Mouse (Mus musculus): ENCODE results near the gene Cubn. TPM values are rescaled to one million over a fixed set of nuclear protein-coding genes. Genes with fewer than 3 reads are reported as not detected.
A peak's percentile ranks its signal among the peaks of the same experiment; 100 is the strongest.

Gene Cubn
- polyA plus RNA-seq, 1 experiment from 2014 or later: 5.2 TPM

DNA sequence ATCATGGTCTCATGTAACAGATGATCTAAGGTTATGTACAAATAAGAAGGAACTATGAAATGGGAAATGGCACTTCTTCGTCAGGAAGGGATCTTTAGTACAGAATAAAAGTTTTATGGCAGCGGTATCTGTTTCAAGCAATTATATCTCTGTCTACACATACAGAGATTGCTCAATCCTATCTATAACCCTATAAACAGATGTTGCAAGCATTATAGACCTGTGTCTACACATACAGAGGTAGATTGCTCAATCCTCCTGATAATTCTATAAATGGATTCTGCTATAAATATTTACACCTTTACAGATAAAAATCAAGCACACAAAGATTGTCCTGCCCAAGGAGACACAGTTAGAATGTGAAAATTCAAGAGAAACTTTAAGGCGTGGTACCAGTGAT, 21.5 kb downstream of the Cubn start:
- H3K4me2 ChIP-seq (ENCODE audit: low read length): no peak overlapping the region
- no peak overlapping the region for H3K9ac ChIP-seq (ENCODE audit: low read length)
- DNase-seq (ENCODE audit: low spot score) (no peak), ATAC-seq (replicated peaks; ENCODE audit: low FRiP score, low TSS enrichment, low read depth) (0 out of 2 replicates have a peak, but pooled peaks have one; percentile 40)
- H3K4me1 ChIP-seq (replicated peaks; ENCODE audit: control insufficient read depth, insufficient read depth, low read length): no peaks in the 10 kb centered on the region
- no peaks in the 10 kb centered on the region for H3K36me3 ChIP-seq (ENCODE audit: control insufficient read depth, insufficient read depth, low read length)
- WGBS: 81% methylated on average over 3 of the region's 3 CpGs
- H3K27ac ChIP-seq (ENCODE audit: low read depth): no peak overlapping the region
- no peaks in the 10 kb centered on the region for H3K27me3 ChIP-seq (replicated peaks; ENCODE audit: control insufficient read depth, insufficient read depth, low read length)
- no peak overlapping the region for H3K4me3 ChIP-seq (ENCODE audit: low read depth, low read length)
- H3K9me3 ChIP-seq (ENCODE audit: control insufficient read depth, low read length): no peaks in the 10 kb centered on the region

DNA sequence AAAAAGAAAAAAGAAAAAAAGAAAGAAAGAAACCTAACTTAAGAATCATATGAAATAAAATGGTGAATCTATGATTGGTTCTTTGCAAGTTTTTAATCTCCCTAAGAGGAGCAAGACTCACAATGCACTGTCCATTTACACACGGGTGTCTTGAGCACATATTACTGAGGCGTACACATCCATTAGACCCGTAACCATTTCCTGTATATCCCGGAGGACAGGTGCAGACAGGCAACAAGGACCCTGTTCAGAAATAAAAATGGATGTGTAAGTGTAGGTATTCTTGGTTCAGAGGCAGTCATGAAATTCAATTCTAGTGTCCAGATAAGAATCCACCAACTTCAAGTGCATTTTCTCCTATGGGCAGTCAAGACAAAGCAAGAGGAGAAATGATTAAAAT, 22.0 kb downstream of the Cubn start:
- DNase-seq (ENCODE audit: low spot score) (no peak), ATAC-seq (replicated peaks; ENCODE audit: low FRiP score, low TSS enrichment, low read depth) (no peak)
- H3K9me3 ChIP-seq (ENCODE audit: control insufficient read depth, low read length): no peaks in the 10 kb centered on the region
- no peak overlapping the region for H3K27ac ChIP-seq (ENCODE audit: low read depth)
- H3K4me2 ChIP-seq (ENCODE audit: low read length): no peak overlapping the region
- no peaks in the 10 kb centered on the region for H3K27me3 ChIP-seq (replicated peaks; ENCODE audit: control insufficient read depth, insufficient read depth, low read length)
- H3K4me3 ChIP-seq (ENCODE audit: low read depth, low read length): no peak overlapping the region
- 86% methylated on average over 4 of the region's 4 CpGs for WGBS
- no peak overlapping the region for H3K9ac ChIP-seq (ENCODE audit: low read length)
- H3K36me3 ChIP-seq (ENCODE audit: control insufficient read depth, insufficient read depth, low read length): no peaks in the 10 kb centered on the region
- no peaks in the 10 kb centered on the region for H3K4me1 ChIP-seq (replicated peaks; ENCODE audit: control insufficient read depth, insufficient read depth, low read length)

DNA sequence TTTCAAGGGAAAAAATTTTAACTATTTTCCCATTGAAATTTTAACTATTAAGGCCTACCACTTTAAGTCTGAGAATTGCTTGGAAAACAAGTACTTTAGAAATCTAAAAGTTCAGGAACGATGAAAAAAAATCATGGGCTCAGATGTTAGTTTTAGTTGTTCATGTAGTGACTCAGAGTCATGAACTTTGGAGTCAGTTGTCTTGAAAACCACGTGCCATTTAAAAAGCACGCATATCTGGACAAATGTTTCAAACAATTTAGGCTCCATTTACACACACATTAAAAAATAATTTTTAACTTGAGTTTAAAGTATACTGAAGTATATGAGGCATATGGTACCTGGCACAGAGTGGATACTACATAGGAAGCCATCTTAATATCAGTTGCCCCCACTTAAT, 24.9 kb downstream of the Cubn start:
- H3K4me2 ChIP-seq (ENCODE audit: low read length): no peak overlapping the region
- H3K9ac ChIP-seq (ENCODE audit: low read length): no peak overlapping the region
- H3K27me3 ChIP-seq (replicated peaks; ENCODE audit: control insufficient read depth, insufficient read depth, low read length): no peaks in the 10 kb centered on the region
- H3K9me3 ChIP-seq (ENCODE audit: control insufficient read depth, low read length): no peaks in the 10 kb centered on the region
- no peak for DNase-seq (ENCODE audit: low spot score)
- no peaks in the 10 kb centered on the region for H3K36me3 ChIP-seq (ENCODE audit: control insufficient read depth, insufficient read depth, low read length)
- WGBS: 88% methylated on average over 3 of the region's 3 CpGs
- H3K4me3 ChIP-seq (ENCODE audit: low read depth, low read length): no peak overlapping the region
- no peaks in the 10 kb centered on the region for H3K4me1 ChIP-seq (replicated peaks; ENCODE audit: control insufficient read depth, insufficient read depth, low read length)
- H3K27ac ChIP-seq (ENCODE audit: low read depth): no peak overlapping the region
- no peak for ATAC-seq (replicated peaks; ENCODE audit: low FRiP score, low TSS enrichment, low read depth)

DNA sequence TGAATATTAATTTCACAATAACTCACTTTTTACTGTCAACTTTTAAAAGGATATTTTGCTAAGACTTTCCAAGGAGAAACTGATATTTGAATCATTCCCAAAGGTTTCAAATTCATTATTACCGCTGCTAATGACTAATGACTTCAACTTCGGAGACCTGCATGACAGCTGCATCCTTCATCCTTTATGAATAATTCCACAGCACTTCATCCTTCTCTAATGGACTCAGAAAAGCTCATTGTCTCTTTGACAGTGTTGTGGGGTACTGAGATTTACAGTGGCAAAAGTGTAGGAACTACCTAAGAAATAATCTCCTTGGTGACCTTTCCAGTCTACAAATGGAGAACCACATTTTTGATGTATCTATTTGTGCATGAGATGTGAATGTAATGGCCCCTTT, 33.5 kb downstream of the Cubn start:
- Histone ChIP-seq H3K27ac (ENCODE audit: low read depth) (no peak overlapping the region), H3K9me3 (ENCODE audit: control insufficient read depth, low read length) (no peaks in the 10 kb centered on the region), H3K9ac (ENCODE audit: low read length) (no peak overlapping the region), H3K4me1 (replicated peaks; ENCODE audit: control insufficient read depth, insufficient read depth, low read length) (no peaks in the 10 kb centered on the region), H3K36me3 (ENCODE audit: control insufficient read depth, insufficient read depth, low read length) (no peaks in the 10 kb centered on the region), H3K27me3 (replicated peaks; ENCODE audit: control insufficient read depth, insufficient read depth, low read length) (no peaks in the 10 kb centered on the region), H3K4me3 (ENCODE audit: low read depth, low read length) (no peak overlapping the region), H3K4me2 (ENCODE audit: low read length) (no peak overlapping the region)
- no peak for ATAC-seq (replicated peaks; ENCODE audit: low FRiP score, low TSS enrichment, low read depth)
- no peak for DNase-seq (ENCODE audit: low spot score)
- WGBS: 84% methylated on average over 2 of the region's 2 CpGs

DNA sequence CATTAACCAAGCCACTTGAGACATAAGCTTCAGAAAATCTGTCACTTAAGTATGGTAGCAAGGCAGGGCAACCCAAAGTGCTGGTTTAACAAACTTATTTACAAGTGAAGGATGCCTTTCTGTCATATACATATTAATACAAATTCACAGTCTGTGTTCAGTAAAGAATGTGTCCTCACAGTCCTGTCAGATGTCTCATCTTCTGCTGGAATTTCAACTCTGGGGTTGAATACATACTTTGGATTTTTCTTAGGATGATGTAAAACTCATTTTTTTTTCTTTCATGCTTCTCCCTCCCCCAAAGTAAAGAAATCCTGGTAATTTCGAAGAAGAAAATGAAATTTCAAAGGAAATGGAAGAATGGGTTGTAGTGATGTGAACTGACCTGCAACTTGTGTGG, 34.8 kb downstream of the Cubn start:
- WGBS: 80% methylated on average over 1 of the region's 1 CpGs
- Histone ChIP-seq H3K4me3 (ENCODE audit: low read depth, low read length) (no peak overlapping the region), H3K9me3 (ENCODE audit: control insufficient read depth, low read length) (no peaks in the 10 kb centered on the region), H3K4me1 (replicated peaks; ENCODE audit: control insufficient read depth, insufficient read depth, low read length) (no peaks in the 10 kb centered on the region), H3K36me3 (ENCODE audit: control insufficient read depth, insufficient read depth, low read length) (no peaks in the 10 kb centered on the region), H3K27ac (ENCODE audit: low read depth) (no peak overlapping the region), H3K4me2 (ENCODE audit: low read length) (no peak overlapping the region), H3K27me3 (replicated peaks; ENCODE audit: control insufficient read depth, insufficient read depth, low read length) (no peaks in the 10 kb centered on the region), H3K9ac (ENCODE audit: low read length) (no peak overlapping the region)
- DNase-seq (ENCODE audit: low spot score): no peak
- no peak for ATAC-seq (replicated peaks; ENCODE audit: low FRiP score, low TSS enrichment, low read depth)

DNA sequence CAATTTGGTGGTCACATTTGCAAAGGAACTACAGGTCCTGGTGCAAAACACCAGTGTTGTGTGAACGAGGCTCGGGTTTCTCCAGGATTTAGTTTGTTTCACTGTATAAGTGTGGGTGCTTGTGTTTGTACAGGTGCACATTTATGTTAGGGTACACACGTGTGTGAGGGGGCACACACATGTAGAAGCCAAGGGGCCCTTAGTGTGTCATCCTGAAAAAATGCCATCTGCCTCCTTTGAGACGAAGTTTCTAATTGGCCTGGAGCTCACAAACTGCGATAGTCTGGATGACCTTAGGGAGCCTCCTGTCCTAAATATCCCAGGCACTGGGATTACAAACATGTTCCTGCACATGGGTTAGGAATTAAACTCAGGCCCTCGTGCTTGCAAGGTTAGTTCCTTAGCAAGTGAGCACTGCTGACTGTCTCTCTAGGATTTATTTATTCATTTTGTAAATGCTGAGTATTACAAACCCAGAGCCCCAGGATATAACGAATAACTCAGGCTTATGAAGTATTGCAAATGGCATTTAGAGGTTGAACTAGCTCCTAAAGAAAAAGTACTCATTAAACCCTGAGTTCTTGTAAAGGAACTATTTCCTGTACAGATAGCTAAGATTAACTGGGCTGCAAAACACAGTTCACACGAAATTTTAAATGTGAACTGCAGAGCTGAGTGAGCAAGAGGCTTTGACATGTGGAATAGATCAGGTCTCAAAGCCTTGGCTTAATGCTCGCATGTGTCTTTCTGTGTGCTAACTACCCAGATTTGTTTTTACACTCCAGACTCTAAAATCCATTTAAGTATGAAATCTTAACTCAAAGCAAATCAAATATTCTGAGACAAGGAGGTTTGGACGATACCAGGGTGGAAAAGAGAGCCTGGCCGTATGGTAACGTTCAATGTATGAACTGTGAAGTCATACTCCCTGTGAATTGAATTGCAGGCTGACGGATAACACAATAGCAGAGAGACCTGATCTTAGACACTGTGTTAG, 39.8 kb downstream of the Cubn start:
- Histone ChIP-seq H3K4me3 (ENCODE audit: low read depth, low read length) (no peak overlapping the region), H3K9ac (ENCODE audit: low read length) (no peak overlapping the region), H3K36me3 (ENCODE audit: control insufficient read depth, insufficient read depth, low read length) (no peaks in the 10 kb centered on the region), H3K9me3 (ENCODE audit: control insufficient read depth, low read length) (no peaks in the 10 kb centered on the region), H3K27ac (ENCODE audit: low read depth) (no peak overlapping the region), H3K4me1 (replicated peaks; ENCODE audit: control insufficient read depth, insufficient read depth, low read length) (no peaks in the 10 kb centered on the region), H3K4me2 (ENCODE audit: low read length) (no peak overlapping the region), H3K27me3 (replicated peaks; ENCODE audit: control insufficient read depth, insufficient read depth, low read length) (no peaks in the 10 kb centered on the region)
- DNase-seq (ENCODE audit: low spot score) (no peak), ATAC-seq (replicated peaks; ENCODE audit: low FRiP score, low TSS enrichment, low read depth) (no peak)
- WGBS: 55% methylated on average over 13 of the region's 13 CpGs

DNA sequence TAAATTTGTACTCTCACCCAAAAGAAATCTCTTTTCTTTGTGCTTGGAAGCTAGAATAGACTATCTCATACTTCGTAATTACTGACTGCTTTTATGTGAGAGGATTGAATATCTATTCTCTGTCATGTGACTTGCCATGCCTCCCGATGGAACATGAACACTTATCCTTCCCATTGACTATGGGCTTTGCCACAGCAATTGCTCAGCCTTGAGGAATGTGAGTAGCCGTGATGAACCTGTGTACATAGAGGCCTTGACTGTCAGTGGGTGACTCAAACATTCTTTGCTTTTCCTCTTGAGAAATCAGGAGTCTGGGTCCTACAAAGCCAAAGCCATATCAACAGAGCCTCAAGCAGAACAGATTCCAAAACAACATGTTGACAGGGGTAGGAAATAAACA, 40.7 kb downstream of the Cubn start:
- Histone ChIP-seq H3K27ac (ENCODE audit: low read depth) (no peak overlapping the region), H3K4me2 (ENCODE audit: low read length) (no peak overlapping the region), H3K27me3 (replicated peaks; ENCODE audit: control insufficient read depth, insufficient read depth, low read length) (no peaks in the 10 kb centered on the region), H3K4me3 (ENCODE audit: low read depth, low read length) (no peak overlapping the region), H3K36me3 (ENCODE audit: control insufficient read depth, insufficient read depth, low read length) (no peaks in the 10 kb centered on the region), H3K9ac (ENCODE audit: low read length) (no peak overlapping the region), H3K4me1 (replicated peaks; ENCODE audit: control insufficient read depth, insufficient read depth, low read length) (no peaks in the 10 kb centered on the region), H3K9me3 (ENCODE audit: control insufficient read depth, low read length) (no peaks in the 10 kb centered on the region)
- whole genome bisulfite sequencing: 63% methylated on average over 3 of the region's 3 CpGs
- ATAC-seq (replicated peaks; ENCODE audit: low FRiP score, low TSS enrichment, low read depth): no peak
- no peak for DNase-seq (ENCODE audit: low spot score)

DNA sequence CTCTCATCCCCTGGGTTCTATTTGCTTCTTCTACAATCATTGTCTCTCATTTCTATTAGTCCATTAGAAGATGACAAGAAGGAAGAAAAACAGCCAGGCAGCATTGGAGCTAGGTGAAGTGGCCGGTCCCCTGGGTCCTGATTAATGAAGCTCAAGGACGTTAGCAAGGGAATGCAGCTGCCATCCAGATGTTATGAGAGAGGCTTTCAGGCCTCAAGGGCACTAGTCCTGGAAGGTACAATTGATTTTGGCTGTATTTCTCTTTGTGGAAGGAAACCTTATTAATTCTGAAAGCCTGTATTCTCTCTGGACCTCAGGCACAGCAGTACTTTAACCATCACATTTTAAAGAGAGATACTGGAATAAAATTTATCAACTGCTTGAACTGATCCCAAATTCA, 41.1 kb downstream of the Cubn start:
- ATAC-seq (replicated peaks; ENCODE audit: low FRiP score, low TSS enrichment, low read depth) (no peak), DNase-seq (ENCODE audit: low spot score) (no peak)
- H3K27ac ChIP-seq (ENCODE audit: low read depth): no peak overlapping the region
- 64% methylated on average over 2 of the region's 2 CpGs for WGBS
- no peak overlapping the region for H3K4me2 ChIP-seq (ENCODE audit: low read length)
- H3K27me3 ChIP-seq (replicated peaks; ENCODE audit: control insufficient read depth, insufficient read depth, low read length): no peaks in the 10 kb centered on the region
- H3K4me1 ChIP-seq (replicated peaks; ENCODE audit: control insufficient read depth, insufficient read depth, low read length): no peaks in the 10 kb centered on the region
- no peaks in the 10 kb centered on the region for H3K9me3 ChIP-seq (ENCODE audit: control insufficient read depth, low read length)
- H3K9ac ChIP-seq (ENCODE audit: low read length): no peak overlapping the region
- no peak overlapping the region for H3K4me3 ChIP-seq (ENCODE audit: low read depth, low read length)
- H3K36me3 ChIP-seq (ENCODE audit: control insufficient read depth, insufficient read depth, low read length): no peaks in the 10 kb centered on the region

DNA sequence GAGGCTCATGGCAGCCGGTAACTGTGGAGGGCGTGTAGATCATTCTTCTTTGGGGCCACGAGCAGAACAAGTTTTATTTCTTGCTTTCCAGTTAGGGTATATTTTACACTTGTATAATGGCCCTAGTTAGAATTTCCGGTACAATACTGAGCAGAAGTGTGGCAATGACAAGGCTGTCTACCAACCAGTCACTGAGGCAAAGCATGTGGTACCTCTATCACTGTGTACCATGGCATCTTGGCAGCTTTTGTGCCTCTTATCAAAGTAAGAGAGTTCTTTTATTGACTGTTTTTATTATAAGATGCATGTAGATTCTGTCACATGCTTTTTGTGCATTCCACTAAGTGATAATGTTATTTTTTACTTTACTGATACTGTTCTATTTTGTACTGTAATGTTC, 46.5 kb downstream of the Cubn start:
- H3K27ac ChIP-seq (ENCODE audit: low read depth): no peak overlapping the region
- H3K4me1 ChIP-seq (replicated peaks; ENCODE audit: control insufficient read depth, insufficient read depth, low read length): no peaks in the 10 kb centered on the region
- ATAC-seq (replicated peaks; ENCODE audit: low FRiP score, low TSS enrichment, low read depth) (no peak), DNase-seq (ENCODE audit: low spot score) (no peak)
- no peaks in the 10 kb centered on the region for H3K36me3 ChIP-seq (ENCODE audit: control insufficient read depth, insufficient read depth, low read length)
- no peak overlapping the region for H3K4me2 ChIP-seq (ENCODE audit: low read length)
- no peaks in the 10 kb centered on the region for H3K9me3 ChIP-seq (ENCODE audit: control insufficient read depth, low read length)
- H3K27me3 ChIP-seq (replicated peaks; ENCODE audit: control insufficient read depth, insufficient read depth, low read length): no peaks in the 10 kb centered on the region
- H3K4me3 ChIP-seq (ENCODE audit: low read depth, low read length): no peak overlapping the region
- H3K9ac ChIP-seq (ENCODE audit: low read length): no peak overlapping the region
- WGBS: 85% methylated on average over 4 of the region's 4 CpGs
